Mouse (Mus musculus) right cerebral cortex, postnatal 25 days (tissue): Measurements from ENCODE around the gene AA986860.

Experiments used
- DNase-seq: peaks from one replicate; pipeline ENCODE4 v3.0.0; 2022

AA986860 gene

GRCm38 (mm10) chr1:130779867-130780266 lies 48.1 kb downstream of the AA986860 start:
- DNase-seq, result no peak

- DNase-seq, result no peak
Measured at GRCm38 (mm10) chr1:130784054-130784453, 52.3 kb downstream of the AA986860 start.

- DNase-seq, result no peak
Measured at GRCm38 (mm10) chr1:130787001-130787400, 55.2 kb downstream of the AA986860 start.

GRCm38 (mm10) chr1:130789512-130790451 lies 58.0 kb downstream of the AA986860 start:
- no peak for DNase-seq
